Mouse (Mus musculus) thymus, adult 2 months (tissue): ENCODE results near the gene Sntg2. TPM values are rescaled to one million over a fixed set of nuclear protein-coding genes. Genes with fewer than 3 reads are reported as not detected.
A peak's percentile ranks its signal among the peaks of the same experiment; 100 is the strongest.

Experiments
- DNase-seq: peaks from one replicate; pipeline ENCODE4 v3.0.0; 2021
- H3K27ac ChIP-seq: fragments of 200-500 bp; 2 replicates; pipeline ENCODE4 v1.5.1; 2012; ENCODE audit warnings: low read length, control low read depth; ENCODE audit not compliant: control insufficient read depth, insufficient read depth
- H3K27me3 ChIP-seq: fragments of 200-500 bp; 2 replicates; pipeline ENCODE4 v1.6.1; 2012; ENCODE audit warnings: mild to moderate bottlenecking, low read length, moderate library complexity, mixed read lengths; ENCODE audit not compliant: control insufficient read depth, insufficient read depth
- H3K36me3 ChIP-seq: fragments of 200-500 bp; 2 replicates; pipeline ENCODE4 v1.6.1; 2012; ENCODE audit warnings: mild to moderate bottlenecking, low read length, moderate library complexity; ENCODE audit not compliant: control insufficient read depth, insufficient read depth
- H3K4me1 ChIP-seq: fragments of 200-500 bp; replicated peaks from 2 replicates; pipeline ENCODE4 v1.6.1; 2012; ENCODE audit warnings: low read length; ENCODE audit not compliant: control insufficient read depth, insufficient read depth
- H3K4me3 ChIP-seq: fragments of 200-500 bp; 2 replicates; pipeline ENCODE4 v1.5.1; 2012; ENCODE audit warnings: mild to moderate bottlenecking, low read length, control low read depth, moderate library complexity; ENCODE audit not compliant: control insufficient read depth, insufficient read depth
- CTCF ChIP-seq: fragments of 200-500 bp; IDR thresholded peaks from 2 replicates; pipeline ENCODE4 v1.5.1; 2012; ENCODE audit warnings: mild to moderate bottlenecking, control low read depth, low read length, moderate library complexity, borderline replicate concordance; ENCODE audit not compliant: control insufficient read depth, poor library complexity, insufficient read depth; ENCODE audit errors: extremely low read depth
- POLR2A ChIP-seq: fragments of 200-500 bp; IDR thresholded peaks from 2 replicates; pipeline ENCODE4 v1.6.1; 2012; ENCODE audit warnings: mild to moderate bottlenecking, low read length, control low read depth, moderate library complexity; ENCODE audit not compliant: control insufficient read depth, poor library complexity, insufficient read depth; ENCODE audit errors: extremely low read depth
- WGBS: fragments of 180-500 bp; shearing (Covaris S2); methylation state at CpG from one replicate; pipeline ENCODE4 v1.1.7; 2018; 5-methylcytosine and 5-hydroxymethylcytosine counted together
- polyA plus RNA-seq: library from polyadenylated mRNA; depleted of rRNA; stranded (reverse); fragments of >200 nt; gene quantifications from 2 replicates; pipeline ENCODE4 v1.2.3, GENCODE M21; 2012; rRNA removed

The Sntg2 gene
- polyA plus RNA-seq: 0.19 and 0.22 TPM in 2 replicates

DNA sequence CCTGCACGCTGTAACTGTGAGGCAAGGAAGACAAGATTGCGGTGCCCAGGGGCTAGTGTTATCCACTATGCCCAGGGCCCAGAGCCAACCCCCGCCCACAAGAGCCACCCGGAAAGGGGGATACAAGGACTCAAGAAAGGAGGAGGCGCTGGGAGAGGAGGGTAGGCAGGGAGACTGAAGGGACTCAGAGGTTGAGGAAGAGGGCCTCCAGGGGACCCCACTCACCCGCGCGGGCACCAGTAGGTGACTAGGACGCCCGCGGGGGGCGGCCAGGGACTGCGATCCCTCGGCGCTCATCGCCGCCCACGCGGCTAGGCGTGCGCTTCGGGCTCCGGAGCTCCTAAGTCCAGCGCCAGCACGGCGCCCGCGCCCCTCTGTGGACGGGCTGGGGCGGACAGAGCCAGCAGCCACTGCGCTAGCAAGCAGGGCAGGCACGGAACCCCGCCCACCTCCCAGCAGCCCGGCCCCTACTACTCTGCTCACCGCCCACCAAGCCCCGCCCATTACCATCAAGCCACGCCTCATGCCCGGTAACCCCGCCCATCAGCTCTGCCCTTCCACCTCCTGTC is at the start of gene Sntg2:
Sntg2 (minus strand) TSS at position 443 of the 569 bp plus-strand sequence.
- 4% methylated on average over 37 of the region's 39 CpGs for WGBS

DNA sequence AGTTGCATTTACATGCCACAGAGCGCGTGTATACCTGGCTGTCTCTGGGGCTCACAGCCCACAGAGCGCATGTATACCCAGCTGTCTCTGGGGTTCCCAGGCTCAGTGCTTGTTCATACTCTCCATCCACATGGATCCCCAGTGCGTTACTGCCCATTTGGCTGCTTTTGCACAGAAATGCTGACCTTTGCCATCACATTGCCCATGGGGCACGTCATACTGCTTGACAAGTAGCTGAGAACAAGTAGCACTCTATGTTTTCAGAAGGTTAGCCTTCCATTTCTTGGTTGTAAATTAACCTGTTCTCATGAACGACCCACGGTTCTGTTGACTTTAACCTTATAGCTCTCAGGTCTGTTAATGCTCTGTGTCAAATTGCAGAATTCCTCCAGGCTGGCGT is 43.4 kb upstream of the Sntg2 start:
- WGBS: 94% methylated on average over 8 of the region's 8 CpGs
- no peak overlapping the region for H3K4me3 ChIP-seq
- no peak overlapping the region for H3K27ac ChIP-seq
- no peak for TF ChIP-seq POLR2A
- TF ChIP-seq CTCF: no peak
- H3K27me3 ChIP-seq: no peaks in the 10 kb centered on the region
- H3K4me1 ChIP-seq: no peaks in the 10 kb centered on the region
- no peak for DNase-seq
- H3K36me3 ChIP-seq: no peaks in the 10 kb centered on the region

More for the DNA sequence above, at the start of gene Sntg2:
- H3K27me3 ChIP-seq: no peaks in the 10 kb centered on the region
- no peaks in the 10 kb centered on the region for H3K36me3 ChIP-seq
- H3K4me1 ChIP-seq: no peaks in the 10 kb centered on the region
- no peak within 1 kb of the TSS for H3K4me3 ChIP-seq
- TF ChIP-seq CTCF (no peak), POLR2A (no peak)
- DNase-seq: peak; percentile 13
- no peak within 1 kb of the TSS for H3K27ac ChIP-seq

DNA sequence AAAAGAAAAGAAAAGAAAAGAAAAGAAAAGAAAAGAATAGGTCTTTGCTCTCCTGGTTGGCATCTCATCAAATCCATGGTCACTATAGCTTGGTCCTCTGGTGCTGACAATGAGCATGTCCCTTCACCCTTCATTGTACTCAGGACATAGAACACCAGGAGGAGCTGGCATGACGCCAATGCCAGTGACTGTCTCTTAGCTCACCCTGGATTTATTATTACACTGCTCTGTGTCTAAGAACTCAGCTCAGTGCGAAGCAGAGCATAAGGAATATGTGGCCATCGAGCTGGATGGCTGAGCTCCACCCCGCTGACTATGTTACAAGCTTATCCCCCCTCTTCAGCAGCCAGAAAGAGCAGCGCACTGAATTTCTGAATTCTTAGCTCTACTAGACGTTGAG is 42.8 kb upstream of the Sntg2 start:
- DNase-seq: no peak
- 87% methylated on average over 6 of the region's 6 CpGs for WGBS

DNA sequence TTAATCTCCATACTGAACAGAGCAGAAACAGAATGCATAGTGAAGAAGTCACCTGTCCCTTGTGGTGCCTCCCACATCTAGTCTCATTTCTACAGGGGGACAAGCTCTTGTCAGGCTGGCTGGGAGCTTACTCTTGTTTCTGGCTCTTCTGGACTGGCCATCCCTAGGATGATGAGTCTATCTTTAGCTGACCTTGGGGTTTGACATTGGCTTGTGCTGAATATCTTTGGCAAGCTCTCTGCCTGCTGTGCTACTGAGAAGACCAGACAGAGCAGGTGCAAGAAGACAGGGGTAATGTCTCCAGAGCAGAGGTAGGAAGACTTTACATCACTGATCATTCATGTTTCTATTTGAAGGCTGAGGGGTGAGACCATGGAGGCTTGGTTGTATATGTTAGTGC is 29.5 kb upstream of the Sntg2 start:
- Histone ChIP-seq H3K4me1 (no peaks in the 10 kb centered on the region), H3K4me3 (no peak overlapping the region), H3K36me3 (no peaks in the 10 kb centered on the region), H3K27me3 (no peaks in the 10 kb centered on the region), H3K27ac (no peak overlapping the region)
- TF ChIP-seq CTCF: no peak
- TF ChIP-seq POLR2A: no peak
- DNase-seq: no peak

More for the DNA sequence above, 42.8 kb upstream of the Sntg2 start:
- Histone ChIP-seq H3K4me3 (no peak overlapping the region), H3K27me3 (no peaks in the 10 kb centered on the region), H3K27ac (no peak overlapping the region), H3K36me3 (no peaks in the 10 kb centered on the region), H3K4me1 (no peaks in the 10 kb centered on the region)
- TF ChIP-seq CTCF: no peak
- TF ChIP-seq POLR2A: no peak

DNA sequence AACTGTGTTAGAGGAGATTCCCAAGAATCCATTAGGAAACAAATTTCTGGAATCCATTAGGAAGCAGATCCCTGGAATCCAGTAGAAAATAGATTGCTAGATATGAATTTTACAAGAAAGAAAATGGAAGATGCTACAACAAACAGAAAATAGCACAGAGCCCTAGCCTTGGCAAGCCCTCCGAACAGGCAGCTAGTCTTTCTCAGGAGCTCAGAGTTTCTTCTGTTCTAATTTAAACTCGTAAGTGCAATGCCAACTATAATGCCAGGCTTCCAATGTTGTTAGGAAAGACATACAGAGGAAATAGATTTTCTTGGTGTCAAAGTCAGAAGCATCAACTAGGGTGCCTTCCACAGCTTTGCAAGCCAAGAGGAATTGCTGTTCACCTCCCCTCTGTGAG is 27.4 kb upstream of the Sntg2 start:
- WGBS: 96% methylated on average over 2 of the region's 2 CpGs
- Histone ChIP-seq H3K4me1 (no peaks in the 10 kb centered on the region), H3K27ac (no peak overlapping the region), H3K4me3 (no peak overlapping the region), H3K36me3 (no peaks in the 10 kb centered on the region), H3K27me3 (no peaks in the 10 kb centered on the region)
- TF ChIP-seq POLR2A (no peak), CTCF (no peak)
- no peak for DNase-seq

DNA sequence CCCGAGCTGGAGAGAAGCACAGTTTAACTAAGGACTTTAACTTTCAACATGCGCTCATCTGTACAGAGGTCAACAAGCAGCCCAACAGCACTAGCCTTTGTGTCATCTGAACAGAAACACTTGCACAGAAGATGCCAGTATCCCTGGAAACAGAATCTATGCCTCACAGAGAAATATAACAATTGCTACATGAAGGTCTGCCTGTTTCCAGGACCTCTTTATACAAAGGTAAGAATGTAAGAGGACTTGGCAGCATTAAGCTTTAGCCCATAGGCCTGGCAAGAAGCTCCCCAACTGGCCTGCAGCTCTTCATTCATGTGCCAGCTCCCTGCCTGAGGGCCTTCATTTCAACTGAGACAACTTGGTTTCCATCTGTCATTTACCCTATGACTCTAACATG is 26.9 kb upstream of the Sntg2 start:
- no peak overlapping the region for H3K27ac ChIP-seq
- H3K36me3 ChIP-seq: no peaks in the 10 kb centered on the region
- DNase-seq: no peak
- no peaks in the 10 kb centered on the region for H3K4me1 ChIP-seq
- TF ChIP-seq CTCF: no peak
- TF ChIP-seq POLR2A: no peak
- WGBS: 84% methylated on average over 2 of the region's 2 CpGs
- no peak overlapping the region for H3K4me3 ChIP-seq
- no peaks in the 10 kb centered on the region for H3K27me3 ChIP-seq

DNA sequence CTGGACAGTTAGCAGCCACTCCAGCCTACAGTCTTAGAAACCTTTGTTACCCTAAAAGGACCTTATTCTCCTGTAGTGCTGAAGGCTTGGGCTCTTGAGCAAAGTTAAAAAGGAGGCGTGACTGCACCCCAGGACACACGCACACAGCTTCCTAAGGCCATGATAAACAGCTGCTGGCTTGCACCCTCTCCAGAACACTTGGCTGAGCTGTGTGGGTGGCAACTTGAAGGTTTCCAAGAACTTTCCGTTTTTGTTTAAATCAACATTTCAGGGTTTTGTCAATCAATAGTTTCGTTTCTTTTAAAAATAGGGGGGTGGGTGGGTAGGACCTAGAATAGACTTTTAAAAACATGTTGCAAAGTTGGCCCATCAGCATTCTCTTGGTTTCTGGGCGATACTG is 882 bp downstream of the Sntg2 start:
- DNase-seq: no peak
- 35% methylated on average over 5 of the region's 5 CpGs for WGBS
- no peak overlapping the region for H3K4me3 ChIP-seq
- no peaks in the 10 kb centered on the region for H3K4me1 ChIP-seq
- no peak overlapping the region for H3K27ac ChIP-seq
- TF ChIP-seq POLR2A: no peak
- TF ChIP-seq CTCF: no peak
- H3K27me3 ChIP-seq: no peaks in the 10 kb centered on the region
- H3K36me3 ChIP-seq: no peaks in the 10 kb centered on the region
